Mouse (Mus musculus): ENCODE measurements around the gene C530008M17Rik. TPM values are rescaled to one million over a fixed set of nuclear protein-coding genes. Genes with fewer than 3 reads are reported as not detected.

Gene C530008M17Rik
- polyA plus RNA-seq, 1 experiment from 2014 or later = 53.4 TPM

- no peak overlapping the region for H3K4me2 ChIP-seq (ENCODE audit: low read length)
These were observed 91.5 kb downstream of the C530008M17Rik start for GRCm38 (mm10) chr5:76747851-76748250.

GRCm38 (mm10) chr5:76752351-76752750 is 96.0 kb downstream of the C530008M17Rik start:
- H3K27me3 ChIP-seq (replicated peaks; ENCODE audit: control insufficient read depth, insufficient read depth, low read length) = no peaks in the 10 kb centered on the region
- 36% methylated on average over 5 of the region's 5 CpGs for WGBS
- H3K27ac ChIP-seq (ENCODE audit: low read depth, low read length) = no peak overlapping the region
- no peaks in the 10 kb centered on the region for H3K9me3 ChIP-seq (ENCODE audit: control insufficient read depth, low read length)
- no peaks in the 10 kb centered on the region for H3K4me1 ChIP-seq (ENCODE audit: control insufficient read depth, insufficient read depth, low read depth, low read length)
- H3K4me2 ChIP-seq (ENCODE audit: low read length) = no peak overlapping the region
- H3K36me3 ChIP-seq (ENCODE audit: control insufficient read depth, insufficient read depth, low read length) = no peaks in the 10 kb centered on the region
- H3K4me3 ChIP-seq (ENCODE audit: low read length) = no peak overlapping the region
- ATAC-seq = no peak
- H3K9ac ChIP-seq (ENCODE audit: low read depth, low read length) = no peak overlapping the region

More at GRCm38 (mm10) chr5:76747851-76748250, 91.5 kb downstream of the C530008M17Rik start:
- Histone ChIP-seq H3K36me3 (ENCODE audit: control insufficient read depth, insufficient read depth, low read length) (no peaks in the 10 kb centered on the region), H3K9me3 (ENCODE audit: control insufficient read depth, low read length) (no peaks in the 10 kb centered on the region), H3K27me3 (replicated peaks; ENCODE audit: control insufficient read depth, insufficient read depth, low read length) (no peaks in the 10 kb centered on the region), H3K4me3 (ENCODE audit: low read length) (no peak overlapping the region), H3K4me1 (ENCODE audit: control insufficient read depth, insufficient read depth, low read depth, low read length) (no peaks in the 10 kb centered on the region), H3K27ac (ENCODE audit: low read depth, low read length) (no peak overlapping the region), H3K9ac (ENCODE audit: low read depth, low read length) (no peak overlapping the region)
- ATAC-seq = peak; percentile 59
- 51% methylated on average over 7 of the region's 7 CpGs for WGBS

DNA sequence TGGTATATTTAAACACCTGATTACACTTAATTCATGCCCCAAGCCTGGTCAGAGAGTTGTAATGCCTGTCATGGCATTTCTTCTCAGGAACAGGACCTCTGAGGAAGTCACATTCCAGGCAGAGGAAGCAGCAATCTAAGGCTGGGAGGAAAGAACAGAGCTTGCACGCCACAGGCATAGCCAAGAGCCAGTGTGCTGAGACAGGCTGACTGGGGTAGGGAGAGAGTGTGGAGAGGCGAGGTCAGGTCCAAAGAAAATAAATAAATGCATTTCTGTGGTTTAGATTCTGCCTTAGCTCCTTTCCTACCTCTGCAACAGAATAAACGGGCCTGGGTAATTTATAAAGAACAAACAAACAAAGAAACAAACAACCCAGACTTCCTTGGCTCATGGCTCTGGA is 104.0 kb downstream of the C530008M17Rik start:
- Histone ChIP-seq H3K4me2 (ENCODE audit: low read length) (no peak overlapping the region), H3K27ac (ENCODE audit: low read depth, low read length) (no peak overlapping the region), H3K27me3 (replicated peaks; ENCODE audit: control insufficient read depth, insufficient read depth, low read length) (no peaks in the 10 kb centered on the region), H3K4me1 (ENCODE audit: control insufficient read depth, insufficient read depth, low read depth, low read length) (peaks cover 29% of the 10 kb centered on the region), H3K9me3 (ENCODE audit: control insufficient read depth, low read length) (no peaks in the 10 kb centered on the region), H3K9ac (ENCODE audit: low read depth, low read length) (no peak overlapping the region), H3K36me3 (ENCODE audit: control insufficient read depth, insufficient read depth, low read length) (no peaks in the 10 kb centered on the region), H3K4me3 (ENCODE audit: low read length) (no peak overlapping the region)
- ATAC-seq = no peak
- 80% methylated on average over 3 of the region's 3 CpGs for WGBS

DNA sequence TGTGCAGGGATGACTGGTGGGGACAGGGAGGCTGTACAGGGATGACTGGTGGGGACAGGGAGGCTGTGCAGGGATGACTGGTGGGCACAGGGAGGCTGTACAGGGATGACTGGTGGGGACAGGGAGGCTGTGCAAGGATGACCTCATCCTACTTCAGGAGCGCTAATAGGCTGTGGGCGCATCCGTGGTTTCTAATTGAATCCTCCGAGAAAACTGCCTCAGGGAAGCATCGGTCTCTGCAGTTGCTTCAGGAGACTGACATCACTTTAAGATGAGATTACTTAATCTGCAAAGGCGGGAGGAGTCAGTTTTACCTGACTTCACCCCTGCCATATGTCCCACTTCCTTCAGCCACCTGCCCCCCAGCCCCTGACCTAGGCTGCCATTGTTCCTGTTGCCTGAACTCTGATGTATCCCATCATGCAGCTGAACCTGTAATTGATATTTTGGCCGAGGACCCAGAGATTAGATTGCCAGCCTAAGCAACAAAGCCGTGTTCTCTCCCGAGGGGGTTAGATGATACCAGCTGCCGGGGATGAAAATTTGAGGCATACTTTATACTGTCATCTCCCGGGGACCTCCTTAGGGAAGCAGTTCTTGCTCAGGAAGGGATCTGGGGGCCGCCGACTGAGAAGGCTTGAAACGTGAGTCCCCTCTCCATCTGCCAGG is 105.9 kb downstream of the C530008M17Rik start:
- WGBS = 29% methylated on average over 14 of the region's 14 CpGs
- Histone ChIP-seq H3K9me3 (ENCODE audit: control insufficient read depth, low read length) (no peaks in the 10 kb centered on the region), H3K4me1 (ENCODE audit: control insufficient read depth, insufficient read depth, low read depth, low read length) (peaks cover 29% of the 10 kb centered on the region), H3K27me3 (replicated peaks; ENCODE audit: control insufficient read depth, insufficient read depth, low read length) (no peaks in the 10 kb centered on the region), H3K9ac (ENCODE audit: low read depth, low read length) (no peak overlapping the region), H3K36me3 (ENCODE audit: control insufficient read depth, insufficient read depth, low read length) (no peaks in the 10 kb centered on the region), H3K27ac (ENCODE audit: low read depth, low read length) (peak overlapping the region; percentile 58), H3K4me3 (ENCODE audit: low read length) (no peak overlapping the region), H3K4me2 (ENCODE audit: low read length) (no peak overlapping the region)
- ATAC-seq = peak; percentile 21

GRCm38 (mm10) chr5:76763148-76763701 is 106.9 kb downstream of the C530008M17Rik start:
- Histone ChIP-seq H3K9ac (ENCODE audit: low read depth, low read length) (no peak overlapping the region), H3K4me3 (ENCODE audit: low read length) (no peak overlapping the region), H3K36me3 (ENCODE audit: control insufficient read depth, insufficient read depth, low read length) (no peaks in the 10 kb centered on the region), H3K9me3 (ENCODE audit: control insufficient read depth, low read length) (no peaks in the 10 kb centered on the region), H3K27me3 (replicated peaks; ENCODE audit: control insufficient read depth, insufficient read depth, low read length) (no peaks in the 10 kb centered on the region), H3K4me1 (ENCODE audit: control insufficient read depth, insufficient read depth, low read depth, low read length) (peaks cover 29% of the 10 kb centered on the region), H3K27ac (ENCODE audit: low read depth, low read length) (peak overlapping the region; percentile 58), H3K4me2 (ENCODE audit: low read length) (peak overlapping the region; percentile 22; the same call in 1 of the 2 replicates)
- ATAC-seq = peak; percentile 82
- WGBS = 34% methylated on average over 10 of the region's 10 CpGs

- Histone ChIP-seq H3K27me3 (replicated peaks; ENCODE audit: control insufficient read depth, insufficient read depth, low read length) (no peaks in the 10 kb centered on the region), H3K9ac (ENCODE audit: low read depth, low read length) (no peak overlapping the region), H3K4me1 (ENCODE audit: control insufficient read depth, insufficient read depth, low read depth, low read length) (peaks cover 29% of the 10 kb centered on the region), H3K4me2 (ENCODE audit: low read length) (peak overlapping the region; percentile 16; the same call in 1 of the 2 replicates), H3K36me3 (ENCODE audit: control insufficient read depth, insufficient read depth, low read length) (no peaks in the 10 kb centered on the region), H3K27ac (ENCODE audit: low read depth, low read length) (peak overlapping the region; percentile 58), H3K9me3 (ENCODE audit: control insufficient read depth, low read length) (no peaks in the 10 kb centered on the region), H3K4me3 (ENCODE audit: low read length) (no peak overlapping the region)
- WGBS = 41% methylated on average over 6 of the region's 6 CpGs
- ATAC-seq = peak; percentile 59
These were observed 107.4 kb downstream of the C530008M17Rik start for GRCm38 (mm10) chr5:76763731-76764130.

- no peak overlapping the region for H3K9ac ChIP-seq (ENCODE audit: low read depth, low read length)
- H3K4me2 ChIP-seq (ENCODE audit: low read length) = no peak overlapping the region
- no peak for ATAC-seq
- no peak overlapping the region for H3K27ac ChIP-seq (ENCODE audit: low read depth, low read length)
- no peak overlapping the region for H3K4me3 ChIP-seq (ENCODE audit: low read length)
- no peaks in the 10 kb centered on the region for H3K9me3 ChIP-seq (ENCODE audit: control insufficient read depth, low read length)
- 80% methylated on average over 3 of the region's 3 CpGs for WGBS
- peaks cover 9% of the 10 kb centered on the region for H3K4me1 ChIP-seq (ENCODE audit: control insufficient read depth, insufficient read depth, low read depth, low read length)
- no peaks in the 10 kb centered on the region for H3K36me3 ChIP-seq (ENCODE audit: control insufficient read depth, insufficient read depth, low read length)
- no peaks in the 10 kb centered on the region for H3K27me3 ChIP-seq (replicated peaks; ENCODE audit: control insufficient read depth, insufficient read depth, low read length)
These were observed 112.7 kb downstream of the C530008M17Rik start for GRCm38 (mm10) chr5:76769014-76769413.

- H3K4me1 ChIP-seq (ENCODE audit: control insufficient read depth, insufficient read depth, low read depth, low read length) = peaks cover 4% of the 10 kb centered on the region
- no peaks in the 10 kb centered on the region for H3K27me3 ChIP-seq (replicated peaks; ENCODE audit: control insufficient read depth, insufficient read depth, low read length)
- no peak overlapping the region for H3K9ac ChIP-seq (ENCODE audit: low read depth, low read length)
- H3K36me3 ChIP-seq (ENCODE audit: control insufficient read depth, insufficient read depth, low read length) = no peaks in the 10 kb centered on the region
- H3K9me3 ChIP-seq (ENCODE audit: control insufficient read depth, low read length) = no peaks in the 10 kb centered on the region
- no peak overlapping the region for H3K4me3 ChIP-seq (ENCODE audit: low read length)
- no peak for ATAC-seq
- 82% methylated on average over 15 of the region's 15 CpGs for WGBS
- H3K27ac ChIP-seq (ENCODE audit: low read depth, low read length) = no peak overlapping the region
- no peak overlapping the region for H3K4me2 ChIP-seq (ENCODE audit: low read length)
These were observed 113.3 kb downstream of the C530008M17Rik start for GRCm38 (mm10) chr5:76769572-76769971.

DNA sequence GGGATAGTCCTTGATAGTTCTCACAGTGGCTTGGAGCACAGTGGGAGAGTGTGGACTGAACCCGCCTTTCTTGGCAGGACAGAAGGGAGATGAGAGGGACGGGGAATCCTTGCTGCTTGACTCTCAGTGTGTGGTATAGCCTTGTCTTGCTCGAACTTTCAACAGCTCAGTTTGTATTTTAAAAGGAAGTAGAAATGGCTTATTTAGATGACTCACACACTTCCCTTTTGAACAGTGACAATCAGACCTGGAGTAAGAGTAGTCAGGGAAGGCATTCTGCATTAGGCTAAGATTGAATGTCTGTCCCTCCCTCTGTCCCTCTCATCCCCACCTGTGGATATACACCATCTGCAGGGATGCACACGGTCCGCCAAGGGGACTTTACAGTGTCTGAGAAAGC is 115.1 kb downstream of the C530008M17Rik start:
- Histone ChIP-seq H3K4me2 (ENCODE audit: low read length) (no peak overlapping the region), H3K9me3 (ENCODE audit: control insufficient read depth, low read length) (no peaks in the 10 kb centered on the region), H3K36me3 (ENCODE audit: control insufficient read depth, insufficient read depth, low read length) (no peaks in the 10 kb centered on the region), H3K4me1 (ENCODE audit: control insufficient read depth, insufficient read depth, low read depth, low read length) (no peaks in the 10 kb centered on the region; the same call in 1 of the 2 replicates), H3K27me3 (replicated peaks; ENCODE audit: control insufficient read depth, insufficient read depth, low read length) (no peaks in the 10 kb centered on the region), H3K4me3 (ENCODE audit: low read length) (no peak overlapping the region), H3K27ac (ENCODE audit: low read depth, low read length) (no peak overlapping the region), H3K9ac (ENCODE audit: low read depth, low read length) (no peak overlapping the region)
- no peak for ATAC-seq
- WGBS = 77% methylated on average over 5 of the region's 5 CpGs
